Mouse (Mus musculus) intestine, postnatal 0 days (tissue): Measurements from ENCODE around the gene Tulp3. TPM values are rescaled to one million over a fixed set of nuclear protein-coding genes. Genes with fewer than 3 reads are reported as not detected.
A peak's percentile ranks its signal among the peaks of the same experiment; 100 is the strongest.

Source experiments
- ATAC-seq: fragments of 200-750 bp; cut with Nextera tagmentation; 2 replicates; pipeline ENCODE4 v1.8.0; 2017; ENCODE audit warnings: mild to moderate bottlenecking, moderate TSS enrichment, moderate library complexity
- H3K27ac ChIP-seq: fragments of 300-500 bp; sonication (generic); 2 replicates; pipeline ENCODE4 v1.5.1; 2014; ENCODE audit warnings: mild to moderate bottlenecking, low read depth, low read length, moderate library complexity
- H3K27me3 ChIP-seq: fragments of 300-500 bp; sonication (generic); replicated peaks from 2 replicates; pipeline ENCODE4 v1.6.1; 2014; ENCODE audit warnings: low read length, mixed read lengths; ENCODE audit not compliant: control insufficient read depth, insufficient read depth
- H3K36me3 ChIP-seq: fragments of 300-500 bp; sonication (generic); 2 replicates; pipeline ENCODE4 v1.6.1; 2014; ENCODE audit warnings: mild to moderate bottlenecking, moderate library complexity; ENCODE audit not compliant: control insufficient read depth, insufficient read depth
- H3K4me1 ChIP-seq: fragments of 300-500 bp; sonication (generic); replicated peaks from 2 replicates; pipeline ENCODE4 v1.6.1; 2014; ENCODE audit warnings: antibody characterized with exemption, low read length, mixed read lengths; ENCODE audit not compliant: control insufficient read depth, insufficient read depth
- H3K4me2 ChIP-seq: fragments of 300-500 bp; sonication (generic); replicated peaks from 2 replicates; pipeline ENCODE4 v1.6.1; 2014; ENCODE audit warnings: low read depth, mild to moderate bottlenecking, moderate library complexity
- H3K4me3 ChIP-seq: fragments of 300-500 bp; sonication (generic); 2 replicates; pipeline ENCODE4 v1.5.1; 2014; ENCODE audit warnings: low read depth, low read length
- H3K9ac ChIP-seq: fragments of 300-500 bp; sonication (generic); 2 replicates; pipeline ENCODE4 v1.6.1; 2014; ENCODE audit warnings: mild to moderate bottlenecking, low read depth, low read length
- H3K9me3 ChIP-seq: fragments of 300-500 bp; sonication (generic); 2 replicates; pipeline ENCODE4 v1.6.1; 2016; ENCODE audit warnings: mixed run types; ENCODE audit not compliant: control insufficient read depth
- CTCF ChIP-seq: sonication (generic); IDR thresholded peaks from 2 replicates; pipeline ENCODE4 v1.5.1; 2016; ENCODE audit warnings: low read depth, mild to moderate bottlenecking, control low read depth, antibody characterized with exemption, moderate library complexity
- WGBS: fragments of 180-500 bp; shearing (Covaris S2); extraction: QIAGEN DNeasy Blood & Tissue Kit; methylation state at CpG from one replicate; pipeline ENCODE4 v1.1.7; 2014; 5-methylcytosine and 5-hydroxymethylcytosine counted together
- polyA plus RNA-seq: library from polyadenylated mRNA; unstranded; fragments of >200 nt; fragmentation: Nextera tagmentation; extraction: Ambion mirVana; gene quantifications from 2 replicates; pipeline ENCODE4 v1.2.1, GENCODE M21; 2015

Gene Tulp3
- polyA plus RNA-seq: 3.0 and 4.4 TPM in 2 replicates

DNA sequence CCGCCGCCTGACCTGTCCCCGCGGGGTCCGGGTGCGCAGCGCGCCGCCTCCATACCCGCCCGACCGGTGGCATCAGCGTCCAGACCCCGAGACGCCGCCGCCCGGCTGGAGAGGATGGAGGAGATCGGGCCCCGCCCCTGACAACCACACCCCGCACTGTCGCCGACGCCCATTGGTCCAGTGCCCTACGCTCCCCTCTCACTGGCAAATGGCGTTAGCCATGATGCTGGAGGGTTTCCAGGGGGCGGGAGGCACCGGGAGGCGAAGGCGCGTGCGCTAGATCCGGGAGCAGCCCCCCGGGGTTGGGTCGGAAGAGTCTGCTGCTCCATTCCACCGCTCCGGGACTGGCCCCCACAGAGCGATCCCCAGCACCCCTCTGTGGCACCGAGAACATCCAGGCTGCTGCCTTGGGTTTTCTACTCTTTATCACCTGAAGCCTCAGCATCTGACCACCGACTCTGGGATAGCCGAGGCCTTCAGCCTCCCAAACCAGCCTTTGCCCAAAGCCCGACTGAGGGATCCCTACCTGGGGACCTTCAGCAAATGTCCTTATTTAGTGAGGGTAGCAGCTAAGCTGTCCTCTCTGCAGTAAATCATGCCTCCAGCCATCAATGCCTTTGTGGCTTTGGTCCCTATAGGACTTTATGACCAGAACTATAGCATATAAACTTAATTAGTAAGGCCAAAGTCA is at the start of gene Tulp3:
Gene Tulp3 (minus strand): TSS at position 126 of the 691 bp plus-strand sequence.
- 1% methylated on average over 35 of the region's 42 CpGs for WGBS
- Histone ChIP-seq H3K9ac (peak within 1 kb of the TSS; percentile 59), H3K4me3 (peak within 1 kb of the TSS; percentile 75), H3K9me3 (no peaks in the 10 kb centered on the region), H3K4me1 (no peaks in the 10 kb centered on the region), H3K27ac (peak within 1 kb of the TSS; percentile 46), H3K4me2 (peak within 1 kb of the TSS; percentile 97), H3K27me3 (no peaks in the 10 kb centered on the region), H3K36me3 (peaks cover 7% of the 10 kb centered on the region; the same call in 1 of the 2 replicates)
- TF ChIP-seq CTCF: no peak
- peak; percentile 94 for ATAC-seq

DNA sequence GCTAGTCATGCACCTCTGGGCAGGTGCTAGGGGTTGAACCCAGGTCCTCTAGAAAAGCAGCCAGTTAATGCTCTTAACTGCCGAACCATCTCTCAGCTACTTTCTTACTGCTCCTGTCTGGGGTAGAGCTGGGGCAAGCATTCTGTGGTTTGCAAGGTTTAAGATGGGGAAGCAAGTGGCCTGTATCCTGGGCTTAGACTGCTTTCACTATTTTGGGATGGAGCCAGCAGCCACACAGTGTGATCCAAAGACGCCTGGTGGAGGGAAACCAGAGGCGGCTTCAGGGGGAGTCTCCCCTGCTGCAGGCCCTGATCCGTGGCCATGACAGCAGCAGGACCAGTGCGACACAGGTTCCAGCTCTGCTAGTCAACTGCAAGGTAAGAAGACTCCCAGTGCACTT is 49.1 kb upstream of the Tulp3 start:
- Histone ChIP-seq H3K9ac (no peak overlapping the region), H3K27ac (no peak overlapping the region), H3K4me3 (no peak overlapping the region), H3K27me3 (no peaks in the 10 kb centered on the region), H3K9me3 (no peaks in the 10 kb centered on the region), H3K4me1 (no peaks in the 10 kb centered on the region), H3K4me2 (no peak overlapping the region), H3K36me3 (peaks cover 25% of the 10 kb centered on the region)
- 55% methylated on average over 5 of the region's 5 CpGs for WGBS
- TF ChIP-seq CTCF: no peak
- no peak for ATAC-seq

DNA sequence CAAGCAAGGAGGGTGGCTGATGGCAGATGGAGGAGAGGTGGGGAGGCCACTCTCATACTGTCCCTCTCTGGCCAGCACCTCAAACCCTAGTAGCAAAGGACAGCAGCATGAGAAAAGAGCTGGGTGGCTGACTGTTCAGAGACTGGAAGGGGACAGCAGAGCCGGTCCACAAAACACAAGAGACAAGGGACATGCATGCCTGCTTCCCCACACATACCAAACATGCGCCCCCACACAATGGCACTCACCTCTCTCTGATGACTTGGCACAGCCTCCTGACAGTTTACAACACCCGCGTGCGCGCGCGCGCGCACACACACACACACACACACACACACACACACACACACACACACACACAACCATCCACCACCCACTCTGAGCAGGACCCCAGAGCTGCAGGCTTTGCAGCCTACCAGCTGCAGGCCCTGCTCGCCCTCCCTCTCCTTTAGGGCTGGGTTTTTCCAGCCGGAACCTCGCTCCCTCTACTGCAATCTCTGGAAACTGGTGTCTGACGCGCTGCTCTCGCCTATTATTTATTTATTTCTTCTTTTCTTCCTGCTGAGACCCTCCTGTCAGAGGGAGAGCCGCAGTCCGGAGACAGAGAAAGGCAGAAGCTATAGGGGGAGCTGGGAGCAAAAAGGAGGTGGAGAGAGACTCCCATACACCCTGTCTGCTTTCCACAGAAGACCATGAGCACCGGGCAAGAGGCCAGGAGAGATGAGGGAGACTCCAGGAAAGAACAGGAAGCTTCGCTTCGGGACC is 44.0 kb upstream of the Tulp3 start:
- no peaks in the 10 kb centered on the region for H3K27me3 ChIP-seq
- 0 out of 2 replicates have a peak overlapping the region, but pooled peaks have one; percentile 27 for H3K9ac ChIP-seq
- H3K36me3 ChIP-seq: no peaks in the 10 kb centered on the region
- TF ChIP-seq CTCF: no peak
- peak; percentile 24; the same call in 1 of the 2 replicates for ATAC-seq
- H3K9me3 ChIP-seq: no peaks in the 10 kb centered on the region
- no peak overlapping the region for H3K27ac ChIP-seq
- 12% methylated on average over 13 of the region's 21 CpGs for WGBS
- peak overlapping the region; percentile 29 for H3K4me3 ChIP-seq
- no peaks in the 10 kb centered on the region for H3K4me1 ChIP-seq
- H3K4me2 ChIP-seq: peak overlapping the region; percentile 56

DNA sequence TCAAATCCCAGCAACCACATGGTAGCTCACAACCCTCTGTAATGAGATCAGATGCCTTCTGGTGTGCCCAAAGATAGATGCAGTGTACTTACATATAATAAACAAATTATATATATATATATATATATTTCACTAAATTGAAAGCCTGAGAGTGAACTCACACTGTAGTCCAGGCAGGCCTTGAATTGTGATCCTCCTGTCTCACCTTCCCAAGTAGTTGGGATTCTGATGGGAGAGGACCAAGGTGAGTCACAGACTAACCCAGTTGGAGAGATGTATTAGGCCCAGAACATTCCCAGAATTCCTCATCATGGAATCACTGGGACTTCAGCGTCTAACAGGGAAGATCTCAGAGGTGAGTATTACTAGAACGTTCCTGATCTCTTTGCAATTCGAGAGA is 43.3 kb upstream of the Tulp3 start, which contains the start of gene Nrip2:
Gene Nrip2 (plus strand): TSS at position 301 of the 400 bp plus-strand sequence.
- no peaks in the 10 kb centered on the region for H3K27me3 ChIP-seq
- TF ChIP-seq CTCF: no peak
- H3K4me3 ChIP-seq: peak within 1 kb of the TSS; percentile 29
- H3K36me3 ChIP-seq: no peaks in the 10 kb centered on the region
- no peak for ATAC-seq
- H3K27ac ChIP-seq: no peak within 1 kb of the TSS
- H3K9ac ChIP-seq: 0 out of 2 replicates have a peak within 1 kb of the TSS, but pooled peaks have one; percentile 27
- H3K9me3 ChIP-seq: no peaks in the 10 kb centered on the region
- no peaks in the 10 kb centered on the region for H3K4me1 ChIP-seq
- peak within 1 kb of the TSS; percentile 56 for H3K4me2 ChIP-seq
- 60% methylated on average over 3 of the region's 3 CpGs for WGBS

DNA sequence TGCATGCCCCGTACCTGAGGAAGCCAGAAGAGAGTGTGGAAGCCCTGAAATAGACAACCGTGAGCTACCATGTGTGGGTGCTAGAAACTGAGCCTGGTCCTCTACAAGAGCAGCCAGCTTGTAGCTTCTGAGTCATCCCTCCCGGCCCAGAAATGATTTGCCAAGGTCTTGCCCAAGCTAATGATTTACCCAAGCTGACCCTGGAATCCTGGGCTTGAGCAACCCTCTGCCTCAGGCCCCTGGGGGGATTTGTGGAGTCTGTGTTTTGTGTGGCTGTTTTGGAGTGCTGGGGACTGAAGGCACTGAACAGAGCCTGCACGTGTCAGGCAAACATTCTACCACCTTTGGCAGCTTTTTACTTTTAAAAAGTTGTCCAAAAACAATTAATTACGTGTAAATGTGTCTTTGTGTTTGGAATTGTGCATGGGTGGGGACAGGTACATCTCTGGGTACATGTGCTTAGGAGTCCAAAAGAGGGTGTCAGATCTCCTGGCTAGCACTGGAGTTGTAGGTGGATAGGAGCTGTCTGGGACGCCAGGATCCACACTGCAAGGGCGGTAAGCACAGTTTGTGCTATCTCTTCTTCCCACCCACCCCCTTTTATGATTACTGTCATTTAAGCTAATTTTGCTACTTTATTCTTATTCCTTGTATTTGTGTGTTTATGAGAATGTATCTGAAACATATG is 42.1 kb upstream of the Tulp3 start:
- Histone ChIP-seq H3K4me3 (no peak overlapping the region), H3K27me3 (no peaks in the 10 kb centered on the region), H3K9me3 (no peaks in the 10 kb centered on the region), H3K36me3 (no peaks in the 10 kb centered on the region), H3K4me1 (no peaks in the 10 kb centered on the region), H3K4me2 (no peak overlapping the region), H3K9ac (no peak overlapping the region), H3K27ac (no peak overlapping the region)
- peak; percentile 67; the same call in 1 of the 2 replicates for ATAC-seq
- 54% methylated on average over 7 of the region's 7 CpGs for WGBS
- no peak for TF ChIP-seq CTCF

DNA sequence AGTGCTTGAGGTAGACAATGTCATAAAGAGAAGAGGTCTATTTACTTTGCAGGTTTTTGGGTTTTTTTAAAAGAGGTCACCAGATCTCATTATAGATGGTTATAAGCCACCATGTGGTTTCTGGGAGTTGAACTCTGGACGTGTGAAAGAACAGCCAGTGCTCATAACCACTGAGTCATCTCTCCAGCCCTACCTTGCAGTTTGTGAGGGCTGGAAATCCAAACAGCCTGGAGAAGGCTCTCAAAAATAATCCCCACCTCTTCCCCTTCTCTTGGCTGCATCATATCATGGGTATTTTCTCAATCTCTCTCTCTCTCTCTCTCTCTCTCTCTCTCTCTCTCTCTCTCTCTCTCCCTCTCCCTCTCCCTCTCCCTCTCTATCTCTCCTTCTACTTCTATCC is 35.0 kb upstream of the Tulp3 start:
- ATAC-seq: no peak
- H3K4me1 ChIP-seq: no peaks in the 10 kb centered on the region
- no peak overlapping the region for H3K4me3 ChIP-seq
- no peaks in the 10 kb centered on the region for H3K27me3 ChIP-seq
- H3K9me3 ChIP-seq: no peaks in the 10 kb centered on the region
- H3K9ac ChIP-seq: no peak overlapping the region
- TF ChIP-seq CTCF: no peak
- no peaks in the 10 kb centered on the region for H3K36me3 ChIP-seq
- 26% methylated on average over 1 of the region's 1 CpGs for WGBS
- H3K4me2 ChIP-seq: no peak overlapping the region
- H3K27ac ChIP-seq: no peak overlapping the region
